Mouse (Mus musculus) CD8-positive naive resting alpha-beta T cell, adult 2 months (primary cell): Measurements from ENCODE around the gene Atp6v1c2.

ENCODE experiments used
- DNase-seq, 2 experiments: peaks; one replicate each; pipeline ENCODE4 v3.0.0; 2022; ENCODE audit warnings: low read depth in 2 of 2, low spot score in 2 of 2

The Atp6v1c2 gene

GRCm38 (mm10) chr12:17329259-17329658, at the start of gene Atp6v1c2:
Atp6v1c2 (minus strand) TSS chr12:17329359.
- DNase-seq: no peak

DNA sequence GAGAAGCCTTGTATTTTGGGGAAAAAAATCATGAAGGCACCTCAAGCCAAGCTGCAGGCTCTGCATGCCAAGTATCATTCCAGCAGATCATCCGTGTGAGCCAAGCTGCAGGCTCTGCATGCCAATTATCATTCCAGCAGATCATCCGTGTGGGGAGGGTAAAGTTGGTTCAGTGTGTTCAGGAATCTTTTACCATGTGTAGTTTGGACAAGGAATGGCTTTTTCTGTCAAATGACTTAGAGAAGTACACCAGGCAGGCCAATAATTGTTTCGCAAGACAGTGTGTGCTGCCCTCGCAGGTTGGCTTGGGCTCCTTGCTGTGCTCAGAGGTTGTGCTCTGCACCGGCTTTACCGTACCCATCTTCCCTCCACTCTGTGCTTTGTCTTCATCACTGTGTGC, 47.4 kb upstream of the Atp6v1c2 start:
- no peak for DNase-seq

DNA sequence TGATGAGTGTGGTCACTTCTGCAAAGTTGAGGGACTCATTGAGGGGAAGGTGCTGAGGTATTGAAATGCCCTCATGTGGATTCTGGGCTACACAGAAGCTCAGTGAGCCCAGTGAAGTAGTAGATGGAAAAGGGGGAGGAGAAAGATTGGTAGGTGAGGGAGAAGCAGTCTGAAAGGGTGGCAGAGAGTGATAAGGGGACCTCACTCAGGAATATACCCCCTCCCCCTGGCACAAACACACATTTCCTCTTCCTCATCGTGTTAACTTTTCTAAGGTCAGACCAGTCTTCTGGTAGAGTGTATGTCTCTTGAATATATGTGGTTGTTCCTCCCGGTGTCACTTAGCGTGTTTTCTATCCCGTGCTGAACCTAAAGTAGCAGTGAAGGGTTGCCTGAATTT, 46.1 kb upstream of the Atp6v1c2 start:
- DNase-seq: no peak

- DNase-seq: no peak
These were observed 44.4 kb upstream of the Atp6v1c2 start for GRCm38 (mm10) chr12:17373470-17373975.

DNA sequence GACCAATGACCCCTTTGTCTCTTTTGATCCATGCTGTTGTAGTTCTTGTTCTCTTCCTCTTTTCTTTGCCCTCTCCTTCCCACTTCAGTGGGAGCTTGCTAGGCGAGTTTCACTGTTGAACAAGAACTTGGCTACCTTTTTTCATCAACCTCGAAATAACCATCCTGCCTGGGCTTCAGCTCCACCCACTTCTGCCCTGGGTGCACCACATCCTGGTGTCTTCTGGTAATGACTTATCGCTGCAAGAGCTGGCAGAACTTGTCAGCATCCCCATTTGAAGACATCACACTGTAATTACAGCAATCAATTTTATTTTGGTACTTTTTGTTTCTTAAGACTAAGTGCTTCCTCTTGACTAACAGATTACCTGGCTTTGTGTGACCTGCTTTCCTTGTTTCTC, 43.5 kb upstream of the Atp6v1c2 start:
- peak in 1 of 2 experiments; percentile 22 for DNase-seq

DNA sequence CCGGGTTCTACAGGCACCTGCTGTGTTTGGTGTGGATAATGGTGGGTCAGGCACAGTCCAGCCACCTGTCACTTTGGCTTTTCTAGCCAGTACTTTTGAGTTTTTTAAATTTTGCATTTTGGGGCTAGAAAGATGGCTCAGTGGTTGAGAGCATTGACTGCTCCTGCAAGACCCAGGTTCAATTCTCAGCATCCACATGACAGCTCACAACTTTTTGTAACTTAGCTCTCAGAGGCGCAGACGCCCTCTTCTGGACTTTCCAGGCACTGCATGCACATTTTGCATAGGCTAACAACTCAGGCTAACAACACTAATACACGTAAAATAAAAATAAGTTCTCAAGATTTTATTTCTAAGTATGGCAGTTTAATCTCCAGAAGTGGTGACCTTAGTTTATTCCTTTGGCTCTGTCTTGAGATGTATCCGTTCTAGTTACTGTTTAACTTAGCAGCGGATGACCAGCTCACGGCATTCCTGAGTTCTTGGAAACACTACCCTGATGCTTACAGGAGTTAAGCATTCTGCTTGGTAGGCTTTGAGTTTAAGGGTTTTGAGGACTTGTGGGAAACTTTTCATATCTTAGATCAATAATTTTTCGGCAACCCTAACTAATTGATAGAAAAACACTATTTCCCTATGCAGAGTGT, 42.6 kb upstream of the Atp6v1c2 start:
- peak in 1 of 2 experiments; percentile 18 for DNase-seq

GRCm38 (mm10) chr12:17369551-17370325, 40.6 kb upstream of the Atp6v1c2 start:
- DNase-seq: no peak

- no peak for DNase-seq
These were observed 40.0 kb upstream of the Atp6v1c2 start for GRCm38 (mm10) chr12:17369111-17369510.

DNA sequence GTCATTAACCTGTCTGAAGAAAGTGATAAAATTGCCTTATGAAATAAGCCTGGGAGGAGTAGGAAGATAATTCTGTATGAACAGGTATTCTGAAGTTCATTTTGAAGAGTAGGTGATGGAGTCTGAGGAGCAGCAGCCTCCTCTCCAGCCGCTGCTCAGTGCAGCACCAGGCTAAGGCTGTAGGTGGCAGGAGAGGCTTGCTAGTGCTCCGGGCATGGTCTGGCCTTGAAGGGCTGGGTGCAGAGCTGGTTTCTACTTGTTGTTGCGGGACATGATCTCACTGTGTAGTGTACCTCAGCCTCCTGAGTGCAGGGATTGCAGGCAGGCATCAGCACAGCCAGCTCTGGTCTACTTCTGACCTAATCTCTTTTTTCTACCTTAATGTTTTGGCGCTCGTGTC, 37.8 kb upstream of the Atp6v1c2 start:
- no peak for DNase-seq

DNA sequence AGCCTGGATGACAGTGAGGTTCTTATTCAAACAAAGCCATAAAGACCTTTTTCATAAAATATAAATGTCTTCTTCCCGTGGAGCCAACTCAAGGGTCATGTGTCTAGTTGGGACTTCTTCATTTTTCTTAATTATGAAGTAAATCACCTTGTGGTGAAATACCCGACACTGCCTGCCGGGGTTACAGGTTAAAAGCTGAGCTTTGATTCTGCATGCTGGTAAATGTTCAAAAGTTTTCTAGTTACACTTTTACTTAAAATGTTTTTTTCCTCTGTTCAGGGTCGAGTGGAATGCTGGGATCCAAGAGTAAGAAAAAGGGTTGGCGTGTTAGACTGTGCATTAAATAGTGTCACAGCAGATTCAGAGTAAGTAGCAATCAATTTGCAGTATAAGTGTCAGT, 33.2 kb upstream of the Atp6v1c2 start:
- no peak for DNase-seq

DNA sequence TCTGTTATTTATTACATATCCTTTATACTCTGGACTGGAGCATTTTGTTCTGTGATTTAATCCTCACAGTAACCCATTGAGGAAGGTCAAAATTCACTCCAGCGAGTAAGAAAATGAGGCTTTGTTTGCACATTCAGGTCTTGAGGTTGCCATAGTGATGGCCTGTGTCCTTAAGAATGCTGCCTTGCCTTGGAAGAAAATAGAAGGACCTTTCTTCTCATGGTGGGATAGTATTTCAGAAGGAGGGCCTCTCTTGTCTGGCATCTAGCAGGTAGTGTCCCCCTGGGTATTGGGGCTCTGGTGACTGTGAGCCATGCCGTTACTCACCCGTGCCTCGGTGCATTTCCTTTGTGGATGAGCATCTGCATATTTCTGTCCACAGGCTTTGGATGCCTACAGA, 31.5 kb upstream of the Atp6v1c2 start:
- no peak for DNase-seq

DNA sequence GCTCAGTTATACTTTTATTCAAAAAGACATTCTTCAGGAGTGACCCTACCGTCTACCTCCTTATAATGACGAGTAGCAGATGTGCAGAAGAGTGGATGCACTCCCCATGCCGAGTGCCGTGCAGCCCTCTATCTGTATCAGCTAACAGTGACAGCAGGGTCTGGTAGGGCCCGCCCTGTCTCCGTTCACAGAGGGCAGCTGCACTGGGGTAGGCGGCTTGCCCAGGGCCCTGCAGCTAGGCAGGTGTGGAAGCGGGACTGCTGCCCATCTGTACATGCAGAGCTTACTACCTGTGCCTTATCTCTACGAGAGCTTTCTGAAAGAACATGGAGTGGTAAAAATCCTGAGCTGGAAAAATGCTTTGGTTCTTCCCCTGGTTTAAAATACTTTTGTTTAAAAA, 30.9 kb upstream of the Atp6v1c2 start:
- no peak for DNase-seq

GRCm38 (mm10) chr12:17358981-17359380, 29.8 kb upstream of the Atp6v1c2 start:
- no peak for DNase-seq

DNA sequence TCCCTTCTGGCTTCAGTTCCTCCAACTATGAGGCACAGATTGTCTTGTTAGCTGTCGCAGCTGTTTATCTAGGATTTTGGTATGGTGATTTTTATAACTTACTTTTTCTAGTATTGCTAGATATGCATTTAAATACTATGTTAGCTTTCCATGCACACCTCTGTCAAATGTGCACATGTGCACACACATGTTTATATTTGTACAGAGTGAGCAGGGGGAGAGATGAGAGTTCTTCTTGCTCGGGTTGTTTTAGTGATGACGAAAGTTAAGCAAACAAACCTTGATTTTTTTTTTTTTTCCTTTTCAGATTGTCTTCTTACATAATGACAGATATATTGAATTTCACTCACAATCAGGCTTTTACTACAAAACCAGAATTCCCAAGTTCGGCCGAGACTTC, 28.6 kb upstream of the Atp6v1c2 start:
- no peak for DNase-seq

DNA sequence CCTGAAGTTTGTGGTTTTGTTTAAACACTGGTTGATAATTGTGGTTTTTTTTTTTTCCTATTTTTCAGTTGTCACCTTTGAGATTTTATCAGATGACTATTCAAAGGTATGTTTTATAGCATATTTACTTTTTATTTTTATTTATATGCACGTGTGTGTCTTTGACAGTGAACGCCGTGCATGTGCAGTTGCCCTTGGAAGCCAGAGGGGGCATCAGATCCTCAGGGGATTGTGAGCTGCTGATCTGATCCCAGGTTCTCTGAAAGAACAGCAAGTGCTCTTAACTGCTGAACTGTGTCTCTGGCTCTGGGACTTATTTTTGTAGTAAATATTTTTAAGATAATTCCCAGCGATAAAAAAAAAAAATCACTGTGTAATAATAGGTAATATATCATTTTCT, 27.7 kb upstream of the Atp6v1c2 start:
- no peak for DNase-seq

DNA sequence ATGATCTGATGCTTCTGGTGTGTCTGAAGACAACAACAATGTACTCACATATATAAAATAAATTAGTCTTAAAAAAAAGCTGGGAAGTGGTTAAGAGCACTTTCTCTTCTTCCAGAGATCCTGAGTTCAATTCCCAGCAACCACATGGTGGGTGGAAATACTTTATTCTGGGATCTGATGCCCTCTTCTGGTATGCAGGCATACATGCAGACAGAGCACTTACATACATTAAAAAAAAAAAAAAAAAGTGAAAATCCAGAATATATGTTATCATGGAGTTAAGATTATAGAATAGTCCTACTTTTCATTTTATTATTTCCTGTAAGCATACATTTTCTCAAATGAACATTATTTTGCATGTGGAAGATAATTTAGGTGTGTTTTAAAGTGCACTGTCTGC, 20.9 kb upstream of the Atp6v1c2 start:
- no peak for DNase-seq

- DNase-seq: peak; percentile 76 to 82
These were observed 19.2 kb upstream of the Atp6v1c2 start, which contains the start of gene Nol10 for GRCm38 (mm10) chr12:17348048-17349036. Nol10 (plus strand) TSS chr12:17348458.

DNA sequence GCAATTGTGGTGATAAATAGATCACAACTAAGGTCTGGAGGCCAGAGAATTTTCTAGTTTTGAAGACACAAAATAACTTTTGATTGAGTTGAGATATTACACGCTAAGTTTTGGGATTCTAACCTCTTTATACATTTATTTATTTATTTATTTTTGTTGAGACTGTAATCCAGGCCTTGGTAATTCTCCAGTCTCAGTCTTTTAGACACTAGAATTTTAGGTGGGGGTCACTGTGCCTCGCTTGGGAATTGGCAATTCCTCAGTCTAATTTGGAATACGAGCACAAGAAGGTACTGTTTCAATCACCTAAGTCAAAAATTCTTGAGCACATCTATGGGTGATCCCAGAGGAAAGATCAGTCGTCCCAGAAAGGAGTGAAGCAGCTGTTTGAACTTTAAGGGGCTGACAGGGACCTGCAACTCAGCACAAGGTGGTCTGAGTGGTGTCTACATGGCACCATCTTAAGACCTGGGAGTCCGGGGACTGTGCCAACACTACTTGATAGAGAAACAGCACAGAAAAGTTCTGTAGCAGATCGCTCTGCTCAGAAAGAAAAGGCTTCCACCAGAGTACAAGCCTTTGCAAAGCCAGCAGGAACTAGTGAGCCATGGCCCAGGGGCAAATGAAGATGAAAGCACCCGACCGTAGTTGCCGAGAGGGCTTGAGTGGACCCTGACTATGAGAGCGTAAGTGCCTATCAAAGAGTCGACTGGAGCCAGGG, 18.3 kb upstream of the Atp6v1c2 start:
- peak in 1 of 2 experiments; percentile 11 for DNase-seq

- no peak for DNase-seq
These were observed 10.2 kb upstream of the Atp6v1c2 start for GRCm38 (mm10) chr12:17339114-17339905.

DNA sequence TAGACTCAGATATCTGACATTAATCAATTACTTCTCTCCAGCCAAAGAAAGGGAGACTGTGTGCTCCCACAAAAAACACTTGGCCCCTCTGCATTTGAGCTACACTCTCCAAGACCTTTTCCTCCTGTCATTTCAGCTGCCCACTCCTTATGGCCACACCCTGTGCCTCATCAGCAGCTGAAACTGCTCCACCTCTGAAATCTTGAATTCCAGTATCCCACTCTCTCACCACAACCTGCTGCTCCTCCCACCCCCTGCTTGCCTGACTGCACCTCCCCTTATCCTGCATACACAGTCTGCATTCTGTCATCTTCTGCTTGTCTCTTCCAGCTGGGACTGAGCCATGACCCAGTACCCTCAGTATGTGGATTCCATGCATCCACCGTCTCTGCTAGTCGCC, 9.2 kb upstream of the Atp6v1c2 start:
- no peak for DNase-seq
